In genomic region chr15:100469189-100469545, GRCm38 (mm10) we compare ENCODE assay signal across 9 mouse cellular contexts. TPM values are rescaled to one million over a fixed set of nuclear protein-coding genes. Genes with fewer than 3 reads are reported as not detected.
A peak's percentile ranks its signal among the peaks of the same experiment; 100 is the strongest.
DNase-seq lines count a peak whose midpoint lies in the region; ATAC-seq and TF ChIP-seq lines count a peak whose summit lies in the region.
"Had no signal": no experiment of that assay in that cellular context is flagged by ENCODE, and none has a peak within 500 bp of the region (broad histone marks: within the 10 kb centered on the region; RNA-seq: fewer than 3 reads in every experiment).

No protein-coding gene starts in this region.

- no peak for TF ChIP-seq CTCF in E14TG2a.4 (conservative IDR thresholded peaks at IDR 0.05; ENCODE audit: low read length)

- no peak for ATAC-seq in forebrain, embryonic 13.5 days
- peak; percentile 6; the same call in 1 of the 2 replicates for ATAC-seq in liver, embryonic 15.5 days (ENCODE audit: insufficient read depth)

- WGBS in heart, embryonic 10.5 days = under 1% methylated on average over 19 of the region's 19 CpGs
- WGBS in forebrain, embryonic 13.5 days = under 1% methylated on average over 19 of the region's 19 CpGs
- WGBS in liver, embryonic 15.5 days (ENCODE audit: insufficient replicate concordance) = under 1% methylated on average over 19 of the region's 19 CpGs

- peaks cover 35% of the 10 kb centered on the region for H3K36me3 ChIP-seq in heart, embryonic 10.5 days
- H3K36me3 ChIP-seq in E14TG2a.4 (ENCODE audit: insufficient read depth, low read length) = no peaks in the 10 kb centered on the region
- peaks cover 34% of the 10 kb centered on the region for H3K36me3 ChIP-seq in forebrain, embryonic 13.5 days (ENCODE audit: poor library complexity, severe bottlenecking)
- 0 out of 2 replicates have a peak, but pooled peaks cover 8% of the 10 kb centered on the region for H3K36me3 ChIP-seq in liver, embryonic 15.5 days (replicated peaks)

- peaks cover 21% of the 10 kb centered on the region for H3K4me1 ChIP-seq in heart, embryonic 10.5 days
- H3K4me1 ChIP-seq in E14TG2a.4 (replicated peaks; ENCODE audit: low read depth, low read length) = peaks cover 56% of the 10 kb centered on the region
- H3K4me1 ChIP-seq in forebrain, embryonic 13.5 days = peaks cover 25% of the 10 kb centered on the region
- peaks cover 29% of the 10 kb centered on the region for H3K4me1 ChIP-seq in liver, embryonic 15.5 days (replicated peaks)

- no peak for DNase-seq in heart, embryonic 10.5 days (ENCODE audit: low spot score)
- DNase-seq in heart, postnatal 4 days = no peak
- no peak for DNase-seq in cerebellum, postnatal 25 days
- no peak for DNase-seq in adipocyte (ENCODE audit: low spot score)
- no peak for DNase-seq in urinary bladder, adult 2 months (ENCODE audit: low spot score)

- H3K9ac ChIP-seq in forebrain, embryonic 13.5 days = peak overlapping the region; percentile 87
- peak overlapping the region; percentile 83 for H3K9ac ChIP-seq in liver, embryonic 15.5 days

- H3K4me3 ChIP-seq in heart, embryonic 10.5 days = peak overlapping the region; percentile 76
- peak overlapping the region; percentile 85 for H3K4me3 ChIP-seq in E14TG2a.4 (replicated peaks; ENCODE audit: low read length)
- peak overlapping the region; percentile 80 for H3K4me3 ChIP-seq in forebrain, embryonic 13.5 days
- H3K4me3 ChIP-seq in liver, embryonic 15.5 days (replicated peaks) = peak overlapping the region; percentile 91

- no peaks in the 10 kb centered on the region for H3K9me3 ChIP-seq in heart, embryonic 10.5 days
- H3K9me3 ChIP-seq in E14TG2a.4 (ENCODE audit: low read length) = no peaks in the 10 kb centered on the region
- H3K9me3 ChIP-seq in forebrain, embryonic 13.5 days (replicated peaks) = no peaks in the 10 kb centered on the region; the same call in 1 of the 2 replicates
- H3K9me3 ChIP-seq in liver, embryonic 15.5 days (replicated peaks) = no peaks in the 10 kb centered on the region

- H3K27ac ChIP-seq in heart, embryonic 10.5 days = peak overlapping the region; percentile 97
- peak overlapping the region; percentile 80 for H3K27ac ChIP-seq in forebrain, embryonic 13.5 days
- peak overlapping the region; percentile 86 for H3K27ac ChIP-seq in liver, embryonic 15.5 days (replicated peaks)

- no peaks in the 10 kb centered on the region for H3K27me3 ChIP-seq in heart, embryonic 10.5 days (ENCODE audit: insufficient read depth, poor library complexity, severe bottlenecking)
- H3K27me3 ChIP-seq in E14TG2a.4 (ENCODE audit: insufficient read depth, low read length) = peaks cover 20% of the 10 kb centered on the region
- H3K27me3 ChIP-seq in forebrain, embryonic 13.5 days = no peaks in the 10 kb centered on the region
- H3K27me3 ChIP-seq in liver, embryonic 15.5 days = no peaks in the 10 kb centered on the region

- peak overlapping the region; percentile 89 for H3K4me2 ChIP-seq in forebrain, embryonic 13.5 days
- peak overlapping the region; percentile 95 for H3K4me2 ChIP-seq in liver, embryonic 15.5 days

RNA-seq across cellular contexts. Expression of gene Letmd1, which starts 0.3 kb away (rescaled TPM):
- polyA plus RNA-seq in heart, embryonic 10.5 days (2016; fragmentation: Nextera tagmentation; extraction: Ambion mirVana) = 21.1 and 27.9 TPM in 2 replicates
- 10 to 100 TPM; 15.3 to 15.8 TPM for total RNA-seq in heart, postnatal 4 days (2021)
- polyA plus RNA-seq in forebrain, embryonic 13.5 days (2015; fragmentation: Nextera tagmentation; extraction: Ambion mirVana) = 44.7 and 50.3 TPM in 2 replicates
- 11.9 and 14.3 TPM in 2 replicates for polyA plus RNA-seq in liver, embryonic 15.5 days (2015; fragmentation: Nextera tagmentation; extraction: Ambion mirVana)
- 46.8 and 50.4 TPM in 2 replicates for polyA plus RNA-seq in urinary bladder, adult 2 months (2012; rRNA removed)

RNA-seq across cellular contexts. Expression of gene Csrnp2, which starts 26.1 kb away (rescaled TPM):
- polyA plus RNA-seq in heart, embryonic 10.5 days (2016; fragmentation: Nextera tagmentation; extraction: Ambion mirVana) = 11.6 and 13.6 TPM in 2 replicates
- 1 to 10 TPM; 5.9 to 6.5 TPM for total RNA-seq in heart, postnatal 4 days (2021)
- polyA plus RNA-seq in forebrain, embryonic 13.5 days (2015; fragmentation: Nextera tagmentation; extraction: Ambion mirVana) = 34.7 and 39.2 TPM in 2 replicates
- 0.81 and 0.97 TPM in 2 replicates for polyA plus RNA-seq in liver, embryonic 15.5 days (2015; fragmentation: Nextera tagmentation; extraction: Ambion mirVana)
- polyA plus RNA-seq in urinary bladder, adult 2 months (2012; rRNA removed) = 3.2 and 3.8 TPM in 2 replicates

RNA-seq across cellular contexts. Expression of gene Slc11a2, which starts 44.3 kb away (rescaled TPM):
- 20.4 and 24.5 TPM in 2 replicates for polyA plus RNA-seq in heart, embryonic 10.5 days (2016; fragmentation: Nextera tagmentation; extraction: Ambion mirVana)
- 10 to 100 TPM; 40.4 to 43.9 TPM for total RNA-seq in heart, postnatal 4 days (2021)
- 21.3 and 22.1 TPM in 2 replicates for polyA plus RNA-seq in forebrain, embryonic 13.5 days (2015; fragmentation: Nextera tagmentation; extraction: Ambion mirVana)
- polyA plus RNA-seq in liver, embryonic 15.5 days (2015; fragmentation: Nextera tagmentation; extraction: Ambion mirVana) = 39.7 and 43.9 TPM in 2 replicates
- 19.3 and 21.5 TPM in 2 replicates for polyA plus RNA-seq in urinary bladder, adult 2 months (2012; rRNA removed)

RNA-seq across cellular contexts. Expression of gene Gm5475, which starts 47.2 kb away (rescaled TPM):
- not detected in 2 replicates for polyA plus RNA-seq in heart, embryonic 10.5 days (2016; fragmentation: Nextera tagmentation; extraction: Ambion mirVana)
- total RNA-seq in heart, postnatal 4 days (2021) = not detected
- polyA plus RNA-seq in forebrain, embryonic 13.5 days (2015; fragmentation: Nextera tagmentation; extraction: Ambion mirVana) = 0.06 TPM in 1 of 2 replicates, not detected in the other
- polyA plus RNA-seq in liver, embryonic 15.5 days (2015; fragmentation: Nextera tagmentation; extraction: Ambion mirVana) = 0.05 TPM in 2 replicates
- not detected in 2 replicates for polyA plus RNA-seq in urinary bladder, adult 2 months (2012; rRNA removed)
- total RNA-seq: gastrocnemius, postnatal 4 days had no signal
